Mouse (Mus musculus): Measurements from ENCODE around the gene Samd1. TPM values are rescaled to one million over a fixed set of nuclear protein-coding genes. Genes with fewer than 3 reads are reported as not detected.

Samd1 gene
- total and polyA plus RNA-seq, 3 experiments, result 111 to 121 TPM; not detected in 1

DNA sequence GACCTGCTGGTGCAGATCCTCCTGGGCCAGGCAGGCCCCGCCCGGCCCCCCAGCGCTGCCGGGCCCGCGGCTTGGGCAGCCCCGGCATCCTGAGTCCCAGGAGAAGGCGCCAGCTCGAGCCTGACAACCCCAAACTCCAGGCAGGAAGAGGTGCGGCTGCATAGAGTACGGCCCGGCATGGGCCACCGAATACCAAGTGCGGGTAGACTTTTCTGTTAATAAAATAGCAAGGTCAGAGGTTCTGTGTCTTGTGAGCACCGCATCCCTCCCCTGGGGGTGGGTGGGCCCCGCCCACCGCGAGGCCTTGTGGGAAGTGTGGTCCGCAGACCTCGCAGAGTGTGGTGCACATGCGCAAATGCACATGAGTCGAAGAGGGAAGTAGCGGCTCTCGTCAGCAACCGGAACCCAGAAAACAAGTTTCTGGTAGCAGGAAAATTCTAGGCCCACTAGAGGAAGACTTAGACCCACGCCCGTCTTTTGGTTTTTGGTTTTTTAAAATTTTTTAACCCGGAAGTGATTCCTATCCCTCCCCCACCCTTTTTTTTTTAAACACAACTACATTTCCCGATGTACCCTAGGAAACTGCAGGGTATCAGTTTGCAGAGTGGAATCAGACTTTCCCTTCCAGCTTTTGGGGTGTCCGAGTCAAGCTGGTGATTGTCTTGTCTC lies 7.2 kb downstream of the Samd1 start:
- H3K27ac ChIP-seq (ENCODE audit: control insufficient read depth, low read depth, low read length), result peak overlapping the region; percentile 76
- H3K79me2 ChIP-seq (ENCODE audit: control insufficient read depth, insufficient read depth, low read length, poor library complexity), result peaks cover 2% of the 10 kb centered on the region
- H3K9ac ChIP-seq (ENCODE audit: control insufficient read depth, low read depth, low read length, poor library complexity, severe bottlenecking), result peak overlapping the region; percentile 78
- peak overlapping the region; percentile 65 to 76 for H3K4me3 ChIP-seq (ENCODE audit: control insufficient read depth in 1 of 2, insufficient read depth in 1 of 2, low read depth in 2 of 2, low read length in 2 of 2)
- no peaks in the 10 kb centered on the region for H3K27me3 ChIP-seq (ENCODE audit: control insufficient read depth in 1 of 2, insufficient read depth in 2 of 2, low read length in 2 of 2)
- peaks cover 4 to 19% of the 10 kb centered on the region in 2 experiments; a peak in 3 of 4 replicates for H3K4me1 ChIP-seq (ENCODE audit: control insufficient read depth in 1 of 2, insufficient read depth in 2 of 2, low read length in 2 of 2)
- peak; percentile 98 for DNase-seq (ENCODE audit: low read depth, low spot score)
- peaks cover 3 to 16% of the 10 kb centered on the region in 2 experiments; a peak in 2 of 4 replicates for H3K36me3 ChIP-seq (ENCODE audit: control insufficient read depth in 1 of 2, insufficient read depth in 2 of 2, low read length in 2 of 2)
- H3K9me3 ChIP-seq (replicated peaks; ENCODE audit: insufficient read depth, low read length), result no peaks in the 10 kb centered on the region
- TF ChIP-seq POLR2AphosphoS5 (IDR thresholded peaks at IDR 0.05; ENCODE audit: borderline replicate concordance, low read depth, low read length) (no peak), NELFE (IDR thresholded peaks at IDR 0.05; ENCODE audit: low read depth, low read length) (peak; percentile 74), TBP (IDR thresholded peaks at IDR 0.05; ENCODE audit: low read depth, low read length) (peak; percentile 68), ZMIZ1 (IDR thresholded peaks at IDR 0.05; ENCODE audit: low read depth, low read length) (peak; percentile 70), ETS1 (IDR thresholded peaks at IDR 0.05; ENCODE audit: low read depth, low read length) (peak; percentile 17; the same call in 1 of the 2 replicates), SMC3 (IDR thresholded peaks at IDR 0.05; ENCODE audit: low read depth, low read length) (no peak), E2F4 (IDR thresholded peaks at IDR 0.05; ENCODE audit: borderline replicate concordance, low read depth, low read length) (no peak), CTCF (IDR thresholded peaks at IDR 0.05 in 2 of 3, conservative IDR thresholded peaks at IDR 0.05 in 1 of 3; ENCODE audit: control insufficient read depth in 1 of 3, insufficient read depth in 1 of 3, low read depth in 2 of 3, low read length in 3 of 3, poor library complexity in 1 of 3, severe bottlenecking in 1 of 3) (no peak), BHLHE40 (IDR thresholded peaks at IDR 0.05; ENCODE audit: borderline replicate concordance, low read depth, low read length) (no peak), MAX (IDR thresholded peaks at IDR 0.05; ENCODE audit: low read length) (peak; percentile 76), NRF1 (IDR thresholded peaks at IDR 0.05; ENCODE audit: insufficient read depth, low read depth, low read length, poor library complexity, severe bottlenecking) (peak; percentile 88), USF1 (IDR thresholded peaks at IDR 0.05; ENCODE audit: low read depth, low read length) (peak; percentile 22; the same call in 1 of the 2 replicates), UBTF (IDR thresholded peaks at IDR 0.05; ENCODE audit: borderline replicate concordance, insufficient read depth, low read depth, low read length) (no peak), KAT2A (conservative IDR thresholded peaks at IDR 0.05; ENCODE audit: low read depth, low read length) (peak; percentile 76; the same call in 1 of the 2 replicates), ZNF384 (IDR thresholded peaks at IDR 0.05; ENCODE audit: low read depth, low read length) (peak; percentile 93), POLR2A (IDR thresholded peaks at IDR 0.05; ENCODE audit: control insufficient read depth in 1 of 2, insufficient read depth in 1 of 2, low read depth in 1 of 2, low read length in 2 of 2, poor library complexity in 1 of 2) (peak in 1 of 2 experiments; percentile 72; a peak in 2 of 4 replicates), USF2 (IDR thresholded peaks at IDR 0.05; ENCODE audit: borderline replicate concordance in 1 of 2, insufficient read depth in 1 of 2, low read depth in 1 of 2, low read length in 2 of 2) (no peak), MAZ (IDR thresholded peaks at IDR 0.05; ENCODE audit: low read depth, low read length) (peak; percentile 98; the same call in 1 of the 2 replicates), MYB (IDR thresholded peaks at IDR 0.05; ENCODE audit: low read depth, low read length) (no peak), MAFK (IDR thresholded peaks at IDR 0.05; ENCODE audit: borderline replicate concordance, low read depth, low read length) (no peak), ZC3H11A (IDR thresholded peaks at IDR 0.05; ENCODE audit: low read depth, low read length) (no peak), RCOR1 (IDR thresholded peaks at IDR 0.05; ENCODE audit: low read depth, low read length) (no peak), EP300 (IDR thresholded peaks at IDR 0.05; ENCODE audit: low read depth in 1 of 2, low read length in 2 of 2) (peak in 1 of 2 experiments; percentile 19; a peak in 2 of 4 replicates), SIN3A (IDR thresholded peaks at IDR 0.05; ENCODE audit: low read length) (peak; percentile 90), GATA1 (IDR thresholded peaks at IDR 0.05; ENCODE audit: low read depth, low read length) (no peak), ZKSCAN1 (IDR thresholded peaks at IDR 0.05; ENCODE audit: low read depth, low read length) (no peak), HCFC1 (IDR thresholded peaks at IDR 0.05; ENCODE audit: low read depth, low read length) (peak; percentile 96), TCF12 (IDR thresholded peaks at IDR 0.05; ENCODE audit: low read depth, low read length) (peak; percentile 52), MYC (IDR thresholded peaks at IDR 0.05; ENCODE audit: low read depth, low read length) (no peak; the same call in 1 of the 2 replicates), RAD21 (IDR thresholded peaks at IDR 0.05; ENCODE audit: low read depth, low read length) (no peak), GABPA (IDR thresholded peaks at IDR 0.05; ENCODE audit: low read depth, low read length) (no peak), MXI1 (IDR thresholded peaks at IDR 0.05; ENCODE audit: low read depth, low read length) (peak; percentile 64), ELF1 (IDR thresholded peaks at IDR 0.05; ENCODE audit: low read depth, low read length) (peak; percentile 91), CHD1 (IDR thresholded peaks at IDR 0.05; ENCODE audit: low read depth, low read length) (0 out of 2 replicates have a peak, but pooled peaks have one; percentile 80), JUND (IDR thresholded peaks at IDR 0.05; ENCODE audit: low read depth, low read length) (no peak), POLR2AphosphoS2 (IDR thresholded peaks at IDR 0.05; ENCODE audit: low read length) (peak; percentile 70)

Data from MEL (cell line).